Mouse (Mus musculus) E14TG2a.4 (cell line): ENCODE results near the gene Mmd.

Experiments
- CTCF ChIP-seq: conservative IDR thresholded peaks from 2 replicates; pipeline ENCODE4 v1.5.1; 2014; ENCODE audit warnings: low read length
- NANOG ChIP-seq: IDR thresholded peaks from 2 replicates; pipeline ENCODE4 v1.6.1; 2014; ENCODE audit warnings: borderline replicate concordance, low read length, mixed read lengths
- POU5F1 ChIP-seq: IDR thresholded peaks from 2 replicates; pipeline ENCODE4 v1.6.1; 2014; ENCODE audit warnings: low read length, borderline replicate concordance

- no peak for TF ChIP-seq CTCF
- no peak for TF ChIP-seq POU5F1
- no peak for TF ChIP-seq NANOG
Observed at GRCm38 (mm10) chr11:90228251-90228949, 20.9 kb upstream of the Mmd start.
